8 mouse cellular contexts compared by ENCODE assay signal in genomic region chr7:25277998-25278340, GRCm38 (mm10). TPM values are rescaled to one million over a fixed set of nuclear protein-coding genes. Genes with fewer than 3 reads are reported as not detected.
A peak's percentile ranks its signal among the peaks of the same experiment; 100 is the strongest.
DNase-seq lines count a peak whose midpoint lies in the region; ATAC-seq and TF ChIP-seq lines count a peak whose summit lies in the region.

No protein-coding gene starts in this region.

- no peak for TF ChIP-seq EP300 in ES-Bruce4 (IDR thresholded peaks at IDR 0.05; ENCODE audit: insufficient read depth, low read depth, low read length)

- H3K4me2 ChIP-seq in heart, embryonic 13.5 days: peak overlapping the region; percentile 92
- H3K4me2 ChIP-seq in forebrain, postnatal 0 days (ENCODE audit: low read depth): peak overlapping the region; percentile 94

- H3K27ac ChIP-seq in heart, embryonic 13.5 days (replicated peaks): peak overlapping the region; percentile 100
- H3K27ac ChIP-seq in ES-Bruce4 (ENCODE audit: insufficient read depth, low read length): peak overlapping the region; percentile 78
- peak overlapping the region; percentile 99 for H3K27ac ChIP-seq in forebrain, postnatal 0 days (ENCODE audit: low read depth, low read length)
- peak overlapping the region; percentile 41 for H3K27ac ChIP-seq in macrophage

- H3K36me3 ChIP-seq in heart, embryonic 13.5 days: peaks cover 20% of the 10 kb centered on the region
- H3K36me3 ChIP-seq in ES-Bruce4 (ENCODE audit: control insufficient read depth, insufficient read depth, low read length, poor library complexity, severe bottlenecking): no peaks in the 10 kb centered on the region
- peaks cover 10% of the 10 kb centered on the region; the same call in 1 of the 2 replicates for H3K36me3 ChIP-seq in forebrain, postnatal 0 days (ENCODE audit: insufficient read depth)
- no peaks in the 10 kb centered on the region for H3K36me3 ChIP-seq in macrophage (ENCODE audit: inconsistent target)

- H3K9ac ChIP-seq in heart, embryonic 13.5 days: peak overlapping the region; percentile 91
- H3K9ac ChIP-seq in ES-Bruce4 (ENCODE audit: low read depth, poor library complexity, severe bottlenecking): peak overlapping the region; percentile 68
- H3K9ac ChIP-seq in forebrain, postnatal 0 days: 0 out of 2 replicates have a peak overlapping the region, but pooled peaks have one; percentile 3

- H3K4me3 ChIP-seq in heart, embryonic 13.5 days: peak overlapping the region; percentile 69
- H3K4me3 ChIP-seq in ES-Bruce4 (ENCODE audit: low read depth, low read length) (no peak overlapping the region), macrophage (ENCODE audit: inconsistent target) (peak overlapping the region; percentile 14; the same call in 1 of the 2 replicates)
- H3K4me3 ChIP-seq in forebrain, postnatal 0 days (ENCODE audit: low read depth, low read length): peak overlapping the region; percentile 56

- H3K79me2 ChIP-seq in macrophage (ENCODE audit: inconsistent target): peaks cover 62% of the 10 kb centered on the region

- TF ChIP-seq CTCF in ES-Bruce4 (IDR thresholded peaks at IDR 0.05; ENCODE audit: low read depth, low read length): no peak
- no peak for TF ChIP-seq CTCF in forebrain, postnatal 0 days (IDR thresholded peaks at IDR 0.05; ENCODE audit: low read depth)

- H3K9me3 ChIP-seq in heart, embryonic 13.5 days: no peaks in the 10 kb centered on the region
- no peaks in the 10 kb centered on the region for H3K9me3 ChIP-seq in ES-Bruce4 (replicated peaks; ENCODE audit: control insufficient read depth, insufficient read depth, low read length, poor library complexity, severe bottlenecking)
- no peaks in the 10 kb centered on the region for H3K9me3 ChIP-seq in forebrain, postnatal 0 days (ENCODE audit: low read length)

- WGBS in heart, embryonic 13.5 days: 8% methylated on average over 4 of the region's 4 CpGs
- WGBS in forebrain, postnatal 0 days: 7% methylated on average over 4 of the region's 4 CpGs
- WGBS in macrophage (ENCODE audit: missing documents): 12% methylated on average over 4 of the region's 4 CpGs

- ATAC-seq in heart, embryonic 13.5 days (ENCODE audit: extremely low read depth, insufficient number of reproducible peaks, low FRiP score, low TSS enrichment): no peak
- no peak for ATAC-seq in forebrain, postnatal 0 days
- ATAC-seq in megakaryocyte progenitor cell, adult 5-6 weeks (replicated peaks; ENCODE audit: poor library complexity): no peak

- TF ChIP-seq POLR2A in ES-Bruce4 (IDR thresholded peaks at IDR 0.05; ENCODE audit: insufficient read depth, low read length): no peak

- H3K4me1 ChIP-seq in heart, embryonic 13.5 days: peaks cover 74% of the 10 kb centered on the region
- H3K4me1 ChIP-seq in ES-Bruce4 (ENCODE audit: control insufficient read depth, insufficient read depth, low read length): peaks cover 14% of the 10 kb centered on the region
- H3K4me1 ChIP-seq in forebrain, postnatal 0 days (ENCODE audit: insufficient read depth): peaks cover 25% of the 10 kb centered on the region

- DNase-seq in heart, adult 9 months (ENCODE audit: low spot score in 2 of 2): no peak
- DNase-seq in forebrain, postnatal 0 days: no peak
- DNase-seq in ovary, postnatal 14 days (ENCODE audit: low spot score): no peak
- DNase-seq in cerebellum, adult 8-10 months: no peak

- no peaks in the 10 kb centered on the region for H3K27me3 ChIP-seq in heart, embryonic 13.5 days (replicated peaks)
- no peaks in the 10 kb centered on the region for H3K27me3 ChIP-seq in ES-Bruce4 (ENCODE audit: control insufficient read depth, insufficient read depth, low read length, poor library complexity, severe bottlenecking)
- no peaks in the 10 kb centered on the region for H3K27me3 ChIP-seq in forebrain, postnatal 0 days (ENCODE audit: insufficient read depth, low read length)

RNA-seq across cellular contexts. Expression of gene Cic, which starts 10.5 kb away (rescaled TPM):
- 22.9 and 23.4 TPM in 2 replicates for polyA plus RNA-seq in heart, embryonic 13.5 days (2015; fragmentation: Nextera tagmentation; extraction: Ambion mirVana)
- 128 and 141 TPM in 2 replicates for polyA plus RNA-seq in ES-Bruce4 (2011; ENCODE audit: insufficient read depth, insufficient read length, low read depth, missing spikeins)
- total RNA-seq in forebrain, postnatal 0 days (2014; rRNA removed): 119 and 121 TPM in 2 replicates
- 25.4 and 31.3 TPM in 2 replicates for polyA plus RNA-seq in forebrain, postnatal 0 days (2015; fragmentation: Nextera tagmentation; extraction: Ambion mirVana)
- 100 to 1,000 TPM in 24 of 26 experiments, 10 to 100 TPM in 2; 63.5 to 495 (median 311) TPM for total RNA-seq in macrophage (2018; cell fraction: chromatin; rRNA removed)
- total RNA-seq in macrophage (2018; cell fraction: cytosol; rRNA removed): 100 to 1,000 TPM; 146 to 312 (median 230) TPM
- total RNA-seq in macrophage (2018; cell fraction: nucleus; rRNA removed): 100 to 1,000 TPM; 124 to 500 (median 278) TPM
- polyA plus RNA-seq in macrophage (2018): 88.9 to 139 TPM (median 118 TPM) in 3 replicates
- total RNA-seq in megakaryocyte progenitor cell, adult 5-6 weeks (2015): 67.4 and 67.8 TPM in 2 replicates
- total RNA-seq in megakaryocyte progenitor cell, adult 5-6 weeks (2017): 19.0 and 24.4 TPM in 2 replicates

RNA-seq across cellular contexts. Expression of gene Pafah1b3, which starts 19.8 kb away (rescaled TPM):
- polyA plus RNA-seq in heart, embryonic 13.5 days (2015; fragmentation: Nextera tagmentation; extraction: Ambion mirVana): 145 and 154 TPM in 2 replicates
- 47.8 and 55.6 TPM in 2 replicates for polyA plus RNA-seq in ES-Bruce4 (2011; ENCODE audit: insufficient read depth, insufficient read length, low read depth, missing spikeins)
- total RNA-seq in forebrain, postnatal 0 days (2014; rRNA removed): 407 and 461 TPM in 2 replicates
- 517 and 583 TPM in 2 replicates for polyA plus RNA-seq in forebrain, postnatal 0 days (2015; fragmentation: Nextera tagmentation; extraction: Ambion mirVana)
- 10 to 100 TPM in 2 of 26 experiments, 1 to 10 TPM in 19, not detected in 5; 1.0 to 11.2 (median 4.6) TPM for total RNA-seq in macrophage (2018; cell fraction: chromatin; rRNA removed)
- 10 to 100 TPM in 13 of 26 experiments, 1 to 10 TPM in 13; 5.4 to 18.3 (median 9.4) TPM for total RNA-seq in macrophage (2018; cell fraction: cytosol; rRNA removed)
- total RNA-seq in macrophage (2018; cell fraction: nucleus; rRNA removed): 1 to 10 TPM in 25 of 26 experiments, not detected in 1; 1.3 to 9.4 (median 3.4) TPM
- 7.4 to 20.7 TPM (median 14.3 TPM) in 3 replicates for polyA plus RNA-seq in macrophage (2018)
- 10.9 and 20.0 TPM in 2 replicates for total RNA-seq in megakaryocyte progenitor cell, adult 5-6 weeks (2015)
- 14.7 and 15.0 TPM in 2 replicates for total RNA-seq in megakaryocyte progenitor cell, adult 5-6 weeks (2017)

RNA-seq across cellular contexts. Expression of gene Prr19, which starts 23.2 kb away (rescaled TPM):
- polyA plus RNA-seq in heart, embryonic 13.5 days (2015; fragmentation: Nextera tagmentation; extraction: Ambion mirVana): 0.23 and 0.39 TPM in 2 replicates
- polyA plus RNA-seq in ES-Bruce4 (2011; ENCODE audit: insufficient read depth, insufficient read length, low read depth, missing spikeins): 1.3 and 1.6 TPM in 2 replicates
- 2.1 and 2.5 TPM in 2 replicates for total RNA-seq in forebrain, postnatal 0 days (2014; rRNA removed)
- 2.6 and 3.5 TPM in 2 replicates for polyA plus RNA-seq in forebrain, postnatal 0 days (2015; fragmentation: Nextera tagmentation; extraction: Ambion mirVana)
- total RNA-seq in macrophage (2018; cell fraction: chromatin; rRNA removed): not detected
- not detected for total RNA-seq in macrophage (2018; cell fraction: cytosol; rRNA removed)
- total RNA-seq in macrophage (2018; cell fraction: nucleus; rRNA removed): not detected
- polyA plus RNA-seq in macrophage (2018): not detected in 3 replicates
- total RNA-seq in megakaryocyte progenitor cell, adult 5-6 weeks (2015): not detected in 2 replicates
- not detected in 2 replicates for total RNA-seq in megakaryocyte progenitor cell, adult 5-6 weeks (2017)

RNA-seq across cellular contexts. Expression of gene Erf, which starts 27.4 kb away (rescaled TPM):
- 11.2 and 14.3 TPM in 2 replicates for polyA plus RNA-seq in heart, embryonic 13.5 days (2015; fragmentation: Nextera tagmentation; extraction: Ambion mirVana)
- polyA plus RNA-seq in ES-Bruce4 (2011; ENCODE audit: insufficient read depth, insufficient read length, low read depth, missing spikeins) (61.8 and 63.8 TPM in 2 replicates), macrophage (2018) (11.9 to 14.5 TPM (median 14.2 TPM) in 3 replicates)
- total RNA-seq in forebrain, postnatal 0 days (2014; rRNA removed): 11.8 and 16.5 TPM in 2 replicates
- 3.7 and 4.5 TPM in 2 replicates for polyA plus RNA-seq in forebrain, postnatal 0 days (2015; fragmentation: Nextera tagmentation; extraction: Ambion mirVana)
- 10 to 100 TPM in 15 of 26 experiments, 1 to 10 TPM in 11; 7.1 to 19.7 (median 10.7) TPM for total RNA-seq in macrophage (2018; cell fraction: chromatin; rRNA removed)
- 10 to 100 TPM in 24 of 26 experiments, 1 to 10 TPM in 2; 8.5 to 19.3 (median 12.5) TPM for total RNA-seq in macrophage (2018; cell fraction: cytosol; rRNA removed)
- total RNA-seq in macrophage (2018; cell fraction: nucleus; rRNA removed): 10 to 100 TPM in 19 of 26 experiments, 1 to 10 TPM in 7; 6.8 to 20.6 (median 13.6) TPM
- 5.2 and 5.6 TPM in 2 replicates for total RNA-seq in megakaryocyte progenitor cell, adult 5-6 weeks (2015)
- total RNA-seq in megakaryocyte progenitor cell, adult 5-6 weeks (2017): 6.6 and 6.9 TPM in 2 replicates

RNA-seq across cellular contexts. Expression of gene Tmem145, which starts 27.9 kb away (rescaled TPM):
- polyA plus RNA-seq in heart, embryonic 13.5 days (2015; fragmentation: Nextera tagmentation; extraction: Ambion mirVana): 0.11 and 0.34 TPM in 2 replicates
- polyA plus RNA-seq in ES-Bruce4 (2011; ENCODE audit: insufficient read depth, insufficient read length, low read depth, missing spikeins) (2.0 and 2.5 TPM in 2 replicates), macrophage (2018) (not detected in 3 replicates)
- total RNA-seq in forebrain, postnatal 0 days (2014; rRNA removed): 55.9 and 63.2 TPM in 2 replicates
- polyA plus RNA-seq in forebrain, postnatal 0 days (2015; fragmentation: Nextera tagmentation; extraction: Ambion mirVana): 46.7 and 68.0 TPM in 2 replicates
- not detected for total RNA-seq in macrophage (2018; cell fraction: chromatin; rRNA removed)
- not detected for total RNA-seq in macrophage (2018; cell fraction: cytosol; rRNA removed)
- not detected for total RNA-seq in macrophage (2018; cell fraction: nucleus; rRNA removed)
- not detected in 2 replicates for total RNA-seq in megakaryocyte progenitor cell, adult 5-6 weeks (2015)
- not detected in 2 replicates for total RNA-seq in megakaryocyte progenitor cell, adult 5-6 weeks (2017)

Comparison
In these comparisons a context has a peak if more than half of its experiments do, and no peak if none do; other contexts are left out.
1. H3K27ac ChIP-seq: peak in every context shown above with its lines; median percentile 100 in heart, embryonic 13.5 days; 99 in forebrain, postnatal 0 days; 78 in ES-Bruce4; 41 in macrophage.
2. H3K9ac ChIP-seq: peak in every context shown above with its lines; median percentile 91 in heart, embryonic 13.5 days; 68 in ES-Bruce4; 3 in forebrain, postnatal 0 days.